Mouse (Mus musculus) megakaryocyte, embryonic 14.5 days (primary cell): ENCODE results near the gene Arsa. TPM values are rescaled to one million over a fixed set of nuclear protein-coding genes. Genes with fewer than 3 reads are reported as not detected.
"Not testable (repeated sequence)": the region's sequence is repeated elsewhere in the genome, so short reads cannot be mapped to it uniquely, and the experiment has no call there.

Experiments used
- H3K27me3 ChIP-seq: replicated peaks from 2 replicates; pipeline ENCODE3; 2012; ENCODE audit warnings: inconsistent platforms
- H3K36me3 ChIP-seq: replicated peaks from 2 replicates; pipeline ENCODE3; 2012; ENCODE audit warnings: low read length, inconsistent platforms, mixed read lengths
- H3K4me1 ChIP-seq: 2 replicates; pipeline ENCODE4 v1.6.1; 2012; ENCODE audit warnings: inconsistent platforms
- H3K4me3 ChIP-seq: replicated peaks from 2 replicates; pipeline ENCODE3; 2012; ENCODE audit warnings: moderate library complexity, mild to moderate bottlenecking, inconsistent platforms
- H3K9me3 ChIP-seq: 2 replicates; pipeline ENCODE4 v1.6.1; 2012; ENCODE audit warnings: inconsistent platforms
- FLI1 ChIP-seq: IDR thresholded peaks from 2 replicates; pipeline ENCODE4 v1.6.1; 2012; ENCODE audit warnings: low read length, inconsistent platforms, mixed read lengths
- GATA1 ChIP-seq: IDR thresholded peaks from 3 replicates; pipeline ENCODE4 v1.6.1; 2012; ENCODE audit warnings: mixed read lengths, low read length, inconsistent platforms, borderline replicate concordance
- polyA plus RNA-seq: library from polyadenylated mRNA; stranded (reverse); fragments of >175 nt; gene quantifications from 2 replicates; pipeline ENCODE4 v1.2.3, GENCODE M21; 2012; ENCODE audit warnings: low replicate concordance; ENCODE audit not compliant: insufficient read depth

Gene Arsa
- polyA plus RNA-seq, 1 experiment = 82.1 TPM

DNA sequence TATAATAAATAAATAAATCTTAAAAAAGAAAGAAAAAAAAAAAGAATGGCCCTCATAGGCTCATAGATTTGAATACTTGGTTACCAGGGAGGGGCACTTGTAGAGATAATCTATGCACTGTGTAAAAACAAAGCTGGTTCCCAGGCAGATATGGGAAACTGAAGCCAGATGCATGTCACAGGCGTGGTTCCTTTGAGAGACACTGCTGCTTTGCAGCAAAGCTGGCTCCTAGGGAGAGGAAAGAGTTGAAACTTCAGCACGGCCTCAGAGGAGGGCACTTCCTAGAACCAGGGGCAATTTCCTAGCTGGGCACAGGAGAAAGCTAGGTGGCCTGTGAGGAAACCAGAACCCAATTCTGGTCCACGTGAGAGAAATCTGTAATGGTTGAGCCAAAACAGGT is 43.1 kb downstream of the Arsa start:
- Histone ChIP-seq H3K4me3 (no peak overlapping the region), H3K36me3 (no peaks in the 10 kb centered on the region), H3K27me3 (peaks cover 10% of the 10 kb centered on the region), H3K9me3 (peaks cover 10% of the 10 kb centered on the region), H3K4me1 (peaks cover 34% of the 10 kb centered on the region; the same call in 1 of the 2 replicates)
- TF ChIP-seq FLI1 (no peak), GATA1 (no peak)

- Histone ChIP-seq H3K4me3 (no peak overlapping the region), H3K4me1 (peaks cover 46% of the 10 kb centered on the region), H3K27me3 (peaks cover 4% of the 10 kb centered on the region), H3K36me3 (peaks cover 4% of the 10 kb centered on the region), H3K9me3 (peaks cover 7% of the 10 kb centered on the region)
- TF ChIP-seq GATA1 (no peak), FLI1 (no peak)
These were observed 44.3 kb downstream of the Arsa start for GRCm38 (mm10) chr15:89432946-89433345.

GRCm38 (mm10) chr15:89431806-89432205 is 45.4 kb downstream of the Arsa start:
- TF ChIP-seq FLI1 = no peak
- TF ChIP-seq GATA1 = no peak
- peaks cover 48% of the 10 kb centered on the region for H3K4me1 ChIP-seq
- H3K27me3 ChIP-seq = peaks cover 4% of the 10 kb centered on the region
- peaks cover 15% of the 10 kb centered on the region for H3K36me3 ChIP-seq
- H3K4me3 ChIP-seq = no peak overlapping the region
- H3K9me3 ChIP-seq = peaks cover 7% of the 10 kb centered on the region

DNA sequence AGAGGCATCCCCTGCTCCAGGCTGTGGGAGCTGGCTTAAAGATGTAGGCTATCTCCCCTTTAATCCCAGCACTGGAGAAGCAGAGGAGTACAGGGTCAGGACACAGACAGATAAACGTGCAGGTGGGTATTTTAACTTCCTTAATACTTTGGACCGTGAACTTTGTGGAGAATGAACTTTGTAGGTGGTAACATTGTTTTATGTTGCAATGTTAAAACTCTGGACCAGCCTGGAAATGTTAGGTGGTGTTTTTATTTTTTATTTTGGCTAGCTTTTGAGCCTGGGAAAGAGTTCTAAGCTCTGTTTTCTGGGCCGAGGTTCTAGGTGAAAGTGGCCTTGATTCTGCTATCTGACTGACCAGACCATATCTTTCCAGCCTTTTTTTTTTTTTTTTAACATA is 46.0 kb downstream of the Arsa start:
- H3K4me3 ChIP-seq = no peak overlapping the region
- H3K27me3 ChIP-seq = peaks cover 4% of the 10 kb centered on the region
- no peak for TF ChIP-seq GATA1
- TF ChIP-seq FLI1 = no peak
- H3K9me3 ChIP-seq = peaks cover 7% of the 10 kb centered on the region
- H3K36me3 ChIP-seq = peaks cover 21% of the 10 kb centered on the region
- peaks cover 48% of the 10 kb centered on the region for H3K4me1 ChIP-seq

GRCm38 (mm10) chr15:89430771-89431170 is 46.5 kb downstream of the Arsa start:
- peaks cover 26% of the 10 kb centered on the region for H3K36me3 ChIP-seq
- H3K4me3 ChIP-seq, H3K9me3 ChIP-seq, H3K27me3 ChIP-seq: not testable (repeated sequence)
- H3K4me1 ChIP-seq = peaks cover 45% of the 10 kb centered on the region

GRCm38 (mm10) chr15:89430341-89430740 is 46.9 kb downstream of the Arsa start:
- Histone ChIP-seq H3K27me3 (no peaks in the 10 kb centered on the region), H3K9me3 (no peaks in the 10 kb centered on the region), H3K36me3 (peaks cover 30% of the 10 kb centered on the region), H3K4me3 (peak overlapping the region; percentile 98), H3K4me1 (peaks cover 42% of the 10 kb centered on the region)
- TF ChIP-seq FLI1 = no peak
- TF ChIP-seq GATA1 = no peak

- Histone ChIP-seq H3K4me1 (peaks cover 42% of the 10 kb centered on the region), H3K36me3 (peaks cover 35% of the 10 kb centered on the region), H3K9me3 (no peaks in the 10 kb centered on the region), H3K4me3 (peak within 1 kb of the TSS; percentile 98), H3K27me3 (no peaks in the 10 kb centered on the region)
- TF ChIP-seq FLI1 (0 out of 2 replicates have a peak, but pooled peaks have one; percentile 39), GATA1 (no peak)
These were observed 47.6 kb downstream of the Arsa start, which contains the start of the genes C730034F03Rik, Gm44502 and Chkb for GRCm38 (mm10) chr15:89429352-89430221. Gene C730034F03Rik, plus strand, starts transcription at chr15:89429589. Gene Gm44502, minus strand, starts transcription at chr15:89429696. Gene Chkb, minus strand, starts transcription at chr15:89429908.

GRCm38 (mm10) chr15:89428821-89429351 is 48.3 kb downstream of the Arsa start:
- peaks cover 42% of the 10 kb centered on the region for H3K36me3 ChIP-seq
- peaks cover 38% of the 10 kb centered on the region for H3K4me1 ChIP-seq
- TF ChIP-seq GATA1 (no peak), FLI1 (no peak)
- no peaks in the 10 kb centered on the region for H3K27me3 ChIP-seq
- no peaks in the 10 kb centered on the region for H3K9me3 ChIP-seq
- peak overlapping the region; percentile 98 for H3K4me3 ChIP-seq

- TF ChIP-seq GATA1 = no peak
- TF ChIP-seq FLI1 = no peak
- no peaks in the 10 kb centered on the region for H3K9me3 ChIP-seq
- no peaks in the 10 kb centered on the region for H3K27me3 ChIP-seq
- peaks cover 37% of the 10 kb centered on the region for H3K4me1 ChIP-seq
- H3K4me3 ChIP-seq = peak overlapping the region; percentile 98
- H3K36me3 ChIP-seq = peaks cover 48% of the 10 kb centered on the region
These were observed 49.0 kb downstream of the Arsa start for GRCm38 (mm10) chr15:89428136-89428790.

DNA sequence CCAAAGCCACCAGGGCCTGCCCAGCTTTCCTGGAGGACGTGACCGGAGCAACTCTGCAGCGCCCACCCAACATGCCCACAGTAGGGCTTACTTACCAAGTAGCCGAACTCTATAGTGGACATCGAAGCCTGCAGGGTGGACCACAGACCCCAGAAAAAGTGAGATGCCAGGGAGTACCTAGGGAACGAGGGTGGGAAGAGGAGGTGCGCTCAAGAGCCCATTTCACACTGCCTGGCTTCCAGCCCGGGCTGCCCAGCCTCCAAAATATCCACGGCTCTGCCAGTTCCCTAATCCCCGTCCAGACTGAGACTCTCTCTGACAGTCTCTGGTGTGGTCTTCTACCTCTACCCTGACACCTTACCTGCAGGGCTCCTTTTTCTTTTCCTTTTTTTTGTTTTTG is 50.5 kb downstream of the Arsa start:
- H3K36me3 ChIP-seq = peaks cover 60% of the 10 kb centered on the region
- no peaks in the 10 kb centered on the region for H3K27me3 ChIP-seq

More for the DNA sequence above, 50.5 kb downstream of the Arsa start:
- TF ChIP-seq GATA1 (no peak), FLI1 (no peak)
- H3K9me3 ChIP-seq = no peaks in the 10 kb centered on the region
- no peak overlapping the region for H3K4me3 ChIP-seq
- H3K4me1 ChIP-seq = peaks cover 30% of the 10 kb centered on the region
